Mouse (Mus musculus) neural tube, embryonic 12.5 days (tissue): ENCODE data around the gene A630095N17Rik. TPM values are rescaled to one million over a fixed set of nuclear protein-coding genes. Genes with fewer than 3 reads are reported as not detected.
A peak's percentile ranks its signal among the peaks of the same experiment; 100 is the strongest.

Experiments used
- ATAC-seq: fragments of 200-750 bp; cut with Nextera tagmentation; 2 replicates; pipeline ENCODE4 v1.8.0; 2017; ENCODE audit warnings: low read depth, mild to moderate bottlenecking, moderate TSS enrichment, moderate library complexity; ENCODE audit not compliant: low FRiP score
- H3K27ac ChIP-seq: fragments of 300-500 bp; sonication (generic); 2 replicates; pipeline ENCODE4 v1.5.1; 2016
- H3K27me3 ChIP-seq: fragments of 300-500 bp; sonication (generic); replicated peaks from 2 replicates; pipeline ENCODE4 v1.6.1; 2016; ENCODE audit warnings: mild to moderate bottlenecking
- H3K36me3 ChIP-seq: fragments of 300-500 bp; sonication (generic); 2 replicates; pipeline ENCODE4 v1.6.1; 2016; ENCODE audit warnings: mild to moderate bottlenecking
- H3K4me1 ChIP-seq: fragments of 300-500 bp; sonication (generic); 2 replicates; pipeline ENCODE4 v1.6.1; 2016
- H3K4me2 ChIP-seq: fragments of 300-500 bp; sonication (generic); replicated peaks from 2 replicates; pipeline ENCODE4 v1.6.1; 2016; ENCODE audit warnings: mild to moderate bottlenecking
- H3K4me3 ChIP-seq: fragments of 300-500 bp; sonication (generic); 2 replicates; pipeline ENCODE4 v1.5.1; 2016
- H3K9ac ChIP-seq: fragments of 300-500 bp; sonication (generic); 2 replicates; pipeline ENCODE4 v1.6.1; 2016; ENCODE audit warnings: mild to moderate bottlenecking
- H3K9me3 ChIP-seq: fragments of 300-500 bp; sonication (generic); 2 replicates; pipeline ENCODE4 v1.6.1; 2016; ENCODE audit warnings: mild to moderate bottlenecking
- WGBS: fragments of 180-500 bp; shearing (Covaris S2); methylation state at CpG from one replicate; pipeline ENCODE4 v1.1.7; 2016; 5-methylcytosine and 5-hydroxymethylcytosine counted together
- polyA plus RNA-seq: library from polyadenylated mRNA; unstranded; fragments of >200 nt; fragmentation: Nextera tagmentation; extraction: Ambion mirVana; gene quantifications from 2 replicates; pipeline ENCODE4 v1.2.1, GENCODE M21; 2016

Gene A630095N17Rik
- polyA plus RNA-seq, 1 experiment from 2014 or later, result not detected

- Histone ChIP-seq H3K27me3 (0 out of 2 replicates have a peak, but pooled peaks cover 7% of the 10 kb centered on the region), H3K9ac (no peak overlapping the region), H3K4me3 (no peak overlapping the region), H3K36me3 (no peaks in the 10 kb centered on the region), H3K4me1 (peaks cover 14% of the 10 kb centered on the region), H3K27ac (no peak overlapping the region), H3K9me3 (no peaks in the 10 kb centered on the region), H3K4me2 (no peak overlapping the region)
- 70% methylated on average over 13 of the region's 13 CpGs for WGBS
- no peak for ATAC-seq
Observed at GRCm38 (mm10) chr1:75252308-75252707, 20.4 kb upstream of the A630095N17Rik start.

GRCm38 (mm10) chr1:75251112-75251970 lies 19.4 kb upstream of the A630095N17Rik start:
- Histone ChIP-seq H3K4me3 (0 out of 2 replicates have a peak overlapping the region, but pooled peaks have one; percentile 9), H3K36me3 (no peaks in the 10 kb centered on the region), H3K4me1 (peaks cover 16% of the 10 kb centered on the region), H3K27me3 (0 out of 2 replicates have a peak, but pooled peaks cover 7% of the 10 kb centered on the region), H3K9me3 (no peaks in the 10 kb centered on the region), H3K27ac (no peak overlapping the region), H3K9ac (no peak overlapping the region), H3K4me2 (peak overlapping the region; percentile 56)
- WGBS, result 5% methylated on average over 21 of the region's 22 CpGs
- ATAC-seq, result peak; percentile 63

- Histone ChIP-seq H3K9ac (no peak overlapping the region), H3K9me3 (no peaks in the 10 kb centered on the region), H3K27me3 (0 out of 2 replicates have a peak, but pooled peaks cover 7% of the 10 kb centered on the region), H3K4me3 (no peak overlapping the region), H3K36me3 (peaks cover 4% of the 10 kb centered on the region; the same call in 1 of the 2 replicates), H3K27ac (no peak overlapping the region), H3K4me1 (peaks cover 16% of the 10 kb centered on the region), H3K4me2 (no peak overlapping the region)
- 70% methylated on average over 3 of the region's 3 CpGs for WGBS
- ATAC-seq, result no peak
Observed at GRCm38 (mm10) chr1:75250498-75250897, 18.6 kb upstream of the A630095N17Rik start.

- 63% methylated on average over 9 of the region's 9 CpGs for WGBS
- H3K9ac ChIP-seq, result no peak overlapping the region; the same call in 1 of the 2 replicates
- H3K4me1 ChIP-seq, result peaks cover 14% of the 10 kb centered on the region
- H3K27ac ChIP-seq, result no peak overlapping the region
- no peak for ATAC-seq
- H3K36me3 ChIP-seq, result peaks cover 18% of the 10 kb centered on the region; the same call in 1 of the 2 replicates
- H3K4me2 ChIP-seq, result no peak overlapping the region
- H3K4me3 ChIP-seq, result no peak overlapping the region
- no peaks in the 10 kb centered on the region for H3K9me3 ChIP-seq
- 0 out of 2 replicates have a peak, but pooled peaks cover 5% of the 10 kb centered on the region for H3K27me3 ChIP-seq
Observed at GRCm38 (mm10) chr1:75248041-75248772, 16.3 kb upstream of the A630095N17Rik start.

- Histone ChIP-seq H3K9ac (0 out of 2 replicates have a peak overlapping the region, but pooled peaks have one; percentile 3), H3K4me3 (no peak overlapping the region), H3K27ac (no peak overlapping the region), H3K36me3 (peaks cover 18% of the 10 kb centered on the region; the same call in 1 of the 2 replicates), H3K4me2 (no peak overlapping the region), H3K9me3 (no peaks in the 10 kb centered on the region), H3K27me3 (no peaks in the 10 kb centered on the region), H3K4me1 (peaks cover 14% of the 10 kb centered on the region)
- ATAC-seq, result no peak
- 84% methylated on average over 16 of the region's 16 CpGs for WGBS
Observed at GRCm38 (mm10) chr1:75247071-75247930, 15.4 kb upstream of the A630095N17Rik start.

- Histone ChIP-seq H3K4me2 (no peak overlapping the region), H3K36me3 (peaks cover 30% of the 10 kb centered on the region), H3K9me3 (no peaks in the 10 kb centered on the region), H3K27me3 (no peaks in the 10 kb centered on the region), H3K9ac (no peak overlapping the region), H3K4me1 (0 out of 2 replicates have a peak, but pooled peaks cover 7% of the 10 kb centered on the region), H3K4me3 (no peak overlapping the region), H3K27ac (no peak overlapping the region)
- 13% methylated on average over 4 of the region's 4 CpGs for WGBS
- ATAC-seq, result peak; percentile 19; the same call in 1 of the 2 replicates
Observed at GRCm38 (mm10) chr1:75244836-75245235, 12.9 kb upstream of the A630095N17Rik start.

- peaks cover 35% of the 10 kb centered on the region for H3K36me3 ChIP-seq
- no peak overlapping the region for H3K4me3 ChIP-seq
- 0 out of 2 replicates have a peak, but pooled peaks cover 7% of the 10 kb centered on the region for H3K4me1 ChIP-seq
- H3K4me2 ChIP-seq, result no peak overlapping the region
- no peak overlapping the region for H3K9ac ChIP-seq
- WGBS, result 85% methylated on average over 12 of the region's 12 CpGs
- H3K9me3 ChIP-seq, result no peaks in the 10 kb centered on the region
- H3K27ac ChIP-seq, result no peak overlapping the region
- no peaks in the 10 kb centered on the region for H3K27me3 ChIP-seq
- ATAC-seq, result 0 out of 2 replicates have a peak, but pooled peaks have one; percentile 5
Observed at GRCm38 (mm10) chr1:75244175-75244826, 12.4 kb upstream of the A630095N17Rik start.

- H3K36me3 ChIP-seq, result peaks cover 35% of the 10 kb centered on the region
- H3K27me3 ChIP-seq, result no peaks in the 10 kb centered on the region
- H3K27ac ChIP-seq, result no peak overlapping the region
- WGBS, result 88% methylated on average over 14 of the region's 14 CpGs
- ATAC-seq, result no peak
- 0 out of 2 replicates have a peak, but pooled peaks cover 7% of the 10 kb centered on the region for H3K4me1 ChIP-seq
- no peaks in the 10 kb centered on the region for H3K9me3 ChIP-seq
- H3K4me2 ChIP-seq, result no peak overlapping the region
- no peak overlapping the region for H3K4me3 ChIP-seq
- H3K9ac ChIP-seq, result no peak overlapping the region
Observed at GRCm38 (mm10) chr1:75243411-75243810, 11.5 kb upstream of the A630095N17Rik start.

GRCm38 (mm10) chr1:75239591-75239990 lies 7.7 kb upstream of the A630095N17Rik start:
- H3K9ac ChIP-seq, result no peak overlapping the region
- H3K27me3 ChIP-seq, result no peaks in the 10 kb centered on the region
- H3K27ac ChIP-seq, result no peak overlapping the region
- ATAC-seq, result no peak
- WGBS, result 88% methylated on average over 10 of the region's 10 CpGs
- H3K4me2 ChIP-seq, result no peak overlapping the region
- H3K4me1 ChIP-seq, result peaks cover 13% of the 10 kb centered on the region
- H3K9me3 ChIP-seq, result no peaks in the 10 kb centered on the region
- H3K4me3 ChIP-seq, result no peak overlapping the region
- H3K36me3 ChIP-seq, result peaks cover 31% of the 10 kb centered on the region

GRCm38 (mm10) chr1:75236117-75237050 lies 4.5 kb upstream of the A630095N17Rik start, which contains the start of gene Dnajb2:
Dnajb2 (plus strand) TSS chr1:75236406.
- peaks cover 16% of the 10 kb centered on the region for H3K36me3 ChIP-seq
- H3K27ac ChIP-seq, result peak within 1 kb of the TSS; percentile 51; the same call in 1 of the 2 replicates
- peaks cover 13% of the 10 kb centered on the region for H3K4me1 ChIP-seq
- H3K9ac ChIP-seq, result peak within 1 kb of the TSS; percentile 70
- ATAC-seq, result peak; percentile 88
- WGBS, result under 1% methylated on average over 64 of the region's 64 CpGs
- peak within 1 kb of the TSS; percentile 85 for H3K4me2 ChIP-seq
- H3K4me3 ChIP-seq, result peak within 1 kb of the TSS; percentile 57
- no peaks in the 10 kb centered on the region for H3K9me3 ChIP-seq
- no peaks in the 10 kb centered on the region for H3K27me3 ChIP-seq
